Mouse (Mus musculus): ENCODE data around the gene Ptprs.
"Not testable (repeated sequence)": the region's sequence is repeated elsewhere in the genome, so short reads cannot be mapped to it uniquely, and the experiment has no call there.

The Ptprs gene

DNA sequence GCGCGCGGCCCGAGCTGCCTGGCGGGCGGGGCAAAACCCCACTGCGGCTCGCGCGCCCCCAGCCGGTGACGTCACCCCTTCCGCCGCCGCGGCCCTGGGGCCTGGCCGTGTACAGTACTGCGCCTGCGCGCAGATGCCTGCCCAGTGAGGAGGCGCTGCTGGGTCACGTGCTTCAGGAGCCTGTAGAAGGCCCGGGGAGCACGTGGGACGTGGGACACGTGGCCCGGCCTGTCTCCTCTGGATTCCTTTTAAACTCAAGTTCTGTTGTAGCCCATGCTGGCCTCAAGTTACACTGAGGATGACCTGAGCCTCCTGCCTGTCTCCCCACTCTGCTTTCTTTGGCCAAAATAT, at the start of gene Ptprs:
Ptprs (minus strand) TSS at position 82 of the 351 bp plus-strand sequence.
- DNase-seq (ENCODE audit: low spot score) = peak; percentile 97

DNA sequence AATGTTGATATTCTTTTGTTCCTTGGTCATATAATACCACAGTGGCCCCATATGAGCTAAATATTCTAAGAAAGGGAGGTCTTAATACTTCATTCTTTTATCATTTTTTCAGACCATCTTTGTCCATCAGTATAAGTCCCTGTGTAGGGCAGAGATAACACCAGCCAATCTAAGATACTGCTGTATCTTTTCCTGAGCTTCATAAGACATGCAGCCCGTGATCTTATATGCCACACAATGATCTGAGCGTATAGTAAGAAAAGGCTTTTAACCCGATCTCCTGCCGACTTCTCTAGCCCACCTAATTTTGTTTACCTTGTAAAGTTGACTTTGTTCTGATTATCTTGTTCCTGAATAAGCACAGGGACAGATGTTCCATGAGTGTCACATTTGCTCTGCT, 48.7 kb upstream of the Ptprs start:
- DNase-seq (ENCODE audit: low spot score) = no peak

- DNase-seq (ENCODE audit: low spot score) = peak; percentile 50
These were observed 46.5 kb upstream of the Ptprs start for GRCm38 (mm10) chr17:56522744-56523143.

DNA sequence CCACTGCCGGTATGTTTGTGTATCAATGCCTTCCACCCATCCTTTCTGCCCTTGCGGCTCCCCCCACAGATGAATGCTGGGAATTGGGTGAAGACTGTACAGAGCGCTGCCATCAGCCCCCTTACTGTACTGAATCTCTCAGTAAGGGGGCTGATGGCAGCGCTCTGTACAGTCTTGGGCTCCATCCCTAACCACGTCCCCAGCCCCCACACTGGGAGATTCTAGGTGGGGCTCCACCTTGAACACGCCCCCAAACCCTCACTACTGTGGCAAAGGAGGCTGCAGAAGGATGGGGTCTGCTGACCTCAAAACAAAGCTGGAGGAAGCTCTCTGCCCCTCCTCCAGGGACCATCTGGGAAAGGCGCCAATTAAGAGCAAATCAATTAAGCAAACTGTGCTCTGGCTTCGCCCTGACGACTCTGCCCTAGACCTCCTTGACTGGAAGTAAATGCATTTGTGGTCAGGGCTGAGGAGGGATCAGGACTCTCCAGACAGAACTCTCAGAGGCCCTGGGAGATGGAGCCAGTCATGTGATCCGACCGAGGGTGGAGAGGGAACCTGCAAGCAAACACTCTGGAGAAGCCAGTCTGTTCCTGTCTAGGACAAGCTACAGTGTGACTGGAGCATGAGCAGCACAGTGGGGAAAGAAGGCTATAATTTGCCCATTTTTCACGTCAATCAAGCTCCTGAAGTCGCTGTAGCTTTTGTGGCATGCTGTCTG, 39.6 kb upstream of the Ptprs start:
- peak; percentile 96 for DNase-seq (ENCODE audit: low spot score)

DNA sequence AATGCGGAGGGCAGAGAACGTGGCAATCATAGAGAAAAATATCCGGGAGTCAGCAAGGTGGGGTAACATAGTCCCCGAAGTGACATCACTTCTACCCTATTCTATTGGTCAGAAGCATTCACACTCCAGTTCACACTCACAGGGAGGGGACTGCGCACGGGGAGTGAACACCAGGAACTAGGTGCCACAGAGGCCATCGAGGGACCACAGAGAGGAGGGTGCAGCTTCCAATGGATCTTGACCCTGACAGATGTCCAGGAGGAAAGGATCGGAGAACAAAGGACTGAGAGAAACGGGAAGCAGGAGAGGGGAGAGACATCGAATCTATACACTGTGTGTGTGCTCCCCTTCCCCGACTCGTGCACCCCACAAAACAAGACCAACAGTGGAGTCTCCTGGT, 38.6 kb upstream of the Ptprs start:
- no peak for DNase-seq (ENCODE audit: low spot score)

- no peak for DNase-seq (ENCODE audit: low spot score)
These were observed 38.0 kb upstream of the Ptprs start for GRCm38 (mm10) chr17:56514330-56514729.

DNA sequence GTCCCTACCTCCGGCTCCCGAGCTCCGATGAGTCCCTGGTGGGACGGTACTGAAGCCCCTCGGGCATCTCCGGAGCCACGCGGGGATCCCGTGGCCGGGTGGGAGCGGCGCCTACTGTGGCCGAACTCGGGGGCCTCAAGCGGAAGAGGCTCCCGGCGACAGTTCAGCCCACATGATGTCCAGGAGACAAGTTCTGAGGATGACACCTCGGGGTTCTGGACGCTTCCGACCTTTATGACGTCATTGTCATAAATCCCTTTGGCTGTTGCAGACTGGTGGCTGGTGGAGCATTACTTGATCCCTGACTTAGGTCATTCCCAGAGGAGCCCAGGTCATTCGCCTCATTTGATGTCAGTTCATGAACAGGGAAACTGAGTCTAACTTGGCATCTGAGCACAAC, 36.0 kb upstream of the Ptprs start, which contains the start of gene Znrf4:
Znrf4 (minus strand) TSS at position 122 of the 400 bp plus-strand sequence.
- DNase-seq (ENCODE audit: low spot score) = no peak

- DNase-seq (ENCODE audit: low spot score) = no peak
These were observed 35.4 kb upstream of the Ptprs start for GRCm38 (mm10) chr17:56511707-56512090.

DNA sequence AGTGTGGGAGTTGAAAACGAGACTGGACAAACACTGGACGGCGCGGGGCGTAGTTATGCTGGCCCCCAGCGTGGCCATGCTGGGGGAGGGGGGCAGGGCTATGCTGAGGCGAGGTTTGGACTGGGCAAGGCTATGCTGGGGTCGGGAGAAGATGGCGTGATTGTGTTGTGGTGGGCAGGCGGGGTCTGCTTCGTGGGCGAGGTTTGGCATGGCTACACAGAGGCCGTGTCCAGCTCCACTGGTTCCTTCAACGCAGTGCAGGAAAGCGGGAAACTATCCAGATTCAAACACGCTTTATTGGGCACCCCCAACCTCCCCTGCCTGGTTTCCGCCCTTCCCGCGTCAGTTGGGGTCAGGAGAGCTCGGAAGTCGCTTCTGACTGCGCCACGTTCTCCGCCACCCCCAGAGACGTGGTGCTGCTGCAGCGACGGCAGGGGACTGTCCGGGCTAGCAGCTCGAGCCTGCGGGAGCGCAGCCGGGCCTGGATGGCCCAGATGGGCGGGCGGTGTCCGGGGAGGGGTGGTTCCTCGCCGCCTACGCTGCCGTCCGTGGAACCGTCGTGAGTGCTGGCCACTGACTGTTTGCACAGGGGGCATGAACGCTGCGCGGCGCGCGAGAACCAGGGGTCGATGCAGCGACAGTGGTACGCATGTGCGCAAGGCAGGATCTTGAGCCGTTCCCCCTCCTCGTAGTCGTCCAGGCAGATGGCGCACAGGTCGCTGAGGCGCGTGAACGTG, 34.9 kb upstream of the Ptprs start:
- DNase-seq (ENCODE audit: low spot score) = no peak

GRCm38 (mm10) chr17:56510473-56510969, 34.2 kb upstream of the Ptprs start:
- DNase-seq (ENCODE audit: low spot score) = no peak

DNA sequence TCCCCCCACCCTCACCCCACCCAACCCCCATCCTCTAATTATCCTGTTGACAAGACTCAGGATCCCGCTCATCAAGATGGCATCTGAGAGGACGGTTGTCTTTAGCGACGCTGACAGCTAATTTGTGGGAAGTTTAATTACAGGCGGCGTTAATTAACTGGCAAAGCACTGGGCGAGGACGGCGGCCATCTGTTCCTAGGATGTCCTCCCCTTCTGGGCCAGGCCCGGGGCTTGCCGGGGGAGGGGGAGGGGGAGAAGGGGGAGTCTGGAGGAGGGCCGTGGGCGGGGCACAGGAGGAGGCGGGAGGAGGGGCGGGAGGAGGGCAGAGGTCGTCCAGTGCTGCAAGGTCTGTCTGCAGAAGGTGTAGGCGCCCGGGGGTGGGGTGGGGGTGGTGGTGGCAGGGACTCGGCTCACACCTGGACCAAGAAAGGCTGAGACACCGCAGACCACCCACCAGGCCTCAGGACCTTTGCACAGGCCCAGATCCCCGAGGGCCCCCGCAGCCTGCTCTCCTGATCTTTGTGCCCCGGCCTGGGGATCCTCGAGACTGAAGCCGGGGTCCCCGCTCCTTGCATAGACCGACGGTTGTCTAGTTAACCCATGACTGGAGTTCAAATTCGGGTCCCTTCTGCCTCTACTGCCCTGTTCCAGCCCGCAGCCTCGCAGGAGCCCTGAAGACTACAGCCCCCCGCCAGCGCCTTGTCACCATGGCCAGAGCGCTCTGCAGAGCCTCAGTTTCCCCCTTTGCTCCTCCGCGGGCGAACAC, 33.6 kb upstream of the Ptprs start:
- DNase-seq (ENCODE audit: low spot score) = peak; percentile 81

DNA sequence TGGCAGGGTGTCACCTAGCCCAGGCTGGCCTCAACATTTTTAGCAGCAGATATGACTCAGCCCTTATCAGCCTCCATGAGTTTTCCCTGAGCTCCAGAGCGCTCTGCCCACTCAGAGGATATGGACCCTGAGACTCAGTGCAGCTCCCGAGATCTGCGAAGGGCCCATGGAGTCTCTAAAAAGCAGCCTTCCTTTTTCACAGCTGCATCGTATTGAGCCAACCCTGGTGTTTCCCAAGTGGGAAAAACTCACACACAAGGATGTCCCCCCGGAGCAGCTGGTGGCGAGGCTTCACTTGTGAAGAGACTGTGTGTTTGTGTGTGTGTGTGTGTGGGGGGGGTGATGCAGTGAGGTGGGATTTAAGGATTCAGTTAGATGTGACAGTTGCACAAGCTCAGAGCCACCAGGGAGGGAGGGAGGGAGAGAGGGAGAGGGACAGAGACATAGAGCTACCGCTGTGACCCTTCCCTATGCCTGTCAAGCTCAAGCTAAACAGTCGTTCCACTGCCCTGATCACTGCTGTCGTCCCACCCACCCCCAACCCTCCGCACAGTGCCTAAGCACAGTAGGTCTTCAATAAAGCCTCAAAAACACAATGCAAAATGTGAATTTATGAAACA, 32.8 kb upstream of the Ptprs start:
- DNase-seq (ENCODE audit: low spot score) = no peak

DNA sequence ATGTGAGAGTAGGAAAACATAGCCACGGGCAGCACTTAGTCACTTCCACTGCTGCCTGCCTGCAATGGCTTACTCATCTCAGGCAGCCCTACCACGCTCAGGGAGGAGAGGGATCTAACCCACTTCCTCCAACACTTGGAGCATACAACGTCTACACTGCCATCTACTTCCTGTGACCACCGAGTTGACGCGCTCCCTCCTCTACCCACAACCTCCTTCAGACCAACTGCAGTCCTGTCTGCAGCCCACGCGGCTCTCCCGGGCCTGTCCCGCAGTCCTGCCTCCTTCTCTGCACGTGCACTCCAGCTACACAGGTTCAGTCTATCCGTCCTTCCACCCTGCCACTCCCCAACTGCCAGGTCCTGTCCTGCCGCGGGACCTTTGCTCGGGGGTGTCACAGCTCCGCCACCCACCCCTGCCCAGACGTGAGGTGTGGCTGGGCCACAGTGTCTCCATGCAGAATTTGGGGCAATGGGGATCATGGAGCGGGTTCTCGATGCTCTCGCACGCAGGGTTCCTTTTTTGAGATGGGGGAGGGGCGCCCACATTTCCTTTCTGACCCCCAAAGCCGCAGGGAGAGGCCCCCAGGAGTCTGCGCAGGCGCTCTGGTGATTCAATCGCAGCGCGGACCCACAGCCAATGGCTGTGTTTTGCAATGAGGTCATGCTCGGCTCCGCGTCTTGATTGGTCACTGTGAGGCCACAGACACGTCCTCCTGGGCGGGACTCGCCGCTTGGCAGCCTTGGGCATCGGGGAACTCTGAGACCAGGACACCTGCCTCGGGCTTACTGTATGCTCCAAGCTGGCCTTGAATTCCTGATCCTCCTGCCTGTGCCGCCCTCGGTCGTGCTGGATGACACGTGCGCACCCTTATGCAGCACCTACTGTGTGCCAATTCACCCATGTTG, 31.1 kb upstream of the Ptprs start:
- DNase-seq (ENCODE audit: low spot score) = peak; percentile 98

- DNase-seq (ENCODE audit: low spot score) = no peak
These were observed 30.3 kb upstream of the Ptprs start for GRCm38 (mm10) chr17:56506417-56507065.

DNA sequence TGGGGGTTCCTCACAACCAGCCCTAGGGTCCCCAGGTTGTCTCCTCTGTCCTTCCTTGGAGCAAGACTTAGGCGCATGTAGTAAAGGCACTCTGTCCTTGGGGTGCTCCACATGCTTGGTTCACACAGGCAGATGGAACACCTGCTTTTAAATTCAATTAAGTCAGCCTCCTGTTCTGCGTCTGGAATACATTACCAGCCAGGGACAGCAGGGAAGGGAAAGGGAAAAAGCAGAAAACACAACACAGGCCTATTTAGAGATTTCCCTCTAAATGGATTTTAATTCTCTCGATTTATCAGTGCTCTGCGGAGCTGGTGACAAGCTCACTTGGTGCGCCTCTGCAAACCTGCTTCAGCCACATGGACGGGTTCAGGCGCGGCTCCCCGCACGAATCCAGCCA, 29.1 kb upstream of the Ptprs start:
- peak; percentile 92 for DNase-seq (ENCODE audit: low spot score)

GRCm38 (mm10) chr17:56502526-56502925, 26.2 kb upstream of the Ptprs start:
- no peak for DNase-seq (ENCODE audit: low spot score)

- DNase-seq (ENCODE audit: low spot score) = not testable (repeated sequence)
These were observed 25.5 kb upstream of the Ptprs start for GRCm38 (mm10) chr17:56501635-56502400.

- no peak for DNase-seq (ENCODE audit: low spot score)
These were observed 22.9 kb upstream of the Ptprs start for GRCm38 (mm10) chr17:56499229-56499628.

GRCm38 (mm10) chr17:56494480-56494879, 18.2 kb upstream of the Ptprs start:
- no peak for DNase-seq (ENCODE audit: low spot score)

DNA sequence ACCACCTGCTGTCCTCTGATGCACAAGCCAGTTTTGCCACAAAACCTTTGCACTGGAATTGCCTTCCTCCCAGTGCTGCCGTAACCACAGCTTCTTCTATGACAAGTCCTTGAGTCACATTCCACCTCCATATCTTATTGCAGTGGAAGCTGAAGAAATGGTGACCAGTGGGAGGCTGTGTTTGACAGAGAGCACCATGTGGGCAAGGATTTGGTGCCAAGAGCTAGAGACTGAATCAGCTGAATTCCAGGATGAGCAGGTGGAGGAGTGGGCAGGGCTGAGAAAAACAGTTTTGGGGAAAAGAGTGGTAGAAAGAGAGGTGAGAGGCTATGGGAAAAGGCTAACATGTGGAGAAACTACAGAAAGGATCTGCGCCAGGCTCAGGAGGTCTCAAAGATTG, 17.6 kb upstream of the Ptprs start:
- no peak for DNase-seq (ENCODE audit: low spot score)

Measured in MN1 (cell line).